Mouse (Mus musculus): ENCODE measurements around the gene Ikzf3.

- TF ChIP-seq POLR2A (IDR thresholded peaks at IDR 0.05; ENCODE audit: insufficient read length, low read depth) (no peak), MAX (IDR thresholded peaks at IDR 0.05; ENCODE audit: low read depth) (no peak), SRF (IDR thresholded peaks at IDR 0.05; ENCODE audit: control insufficient read depth, insufficient read length, low read depth) (no peak), MYOG (IDR thresholded peaks at IDR 0.05; ENCODE audit: control insufficient read depth in 1 of 3, insufficient read depth in 1 of 3, insufficient read length in 2 of 3, low read depth in 2 of 3) (no peak), USF1 (IDR thresholded peaks at IDR 0.05; ENCODE audit: low read depth) (no peak)
These were observed 90.3 kb downstream of the Ikzf3 start for GRCm38 (mm10) chr11:98455484-98455883.
